Mouse (Mus musculus) urinary bladder, postnatal 4 days (tissue): ENCODE data around the gene Ccl3.

ENCODE experiments used
- DNase-seq, 2 experiments: peaks; one replicate each; pipeline ENCODE4 v3.0.0; 2021 to 2022; ENCODE audit warnings: low spot score in 2 of 2

Gene Ccl3

DNA sequence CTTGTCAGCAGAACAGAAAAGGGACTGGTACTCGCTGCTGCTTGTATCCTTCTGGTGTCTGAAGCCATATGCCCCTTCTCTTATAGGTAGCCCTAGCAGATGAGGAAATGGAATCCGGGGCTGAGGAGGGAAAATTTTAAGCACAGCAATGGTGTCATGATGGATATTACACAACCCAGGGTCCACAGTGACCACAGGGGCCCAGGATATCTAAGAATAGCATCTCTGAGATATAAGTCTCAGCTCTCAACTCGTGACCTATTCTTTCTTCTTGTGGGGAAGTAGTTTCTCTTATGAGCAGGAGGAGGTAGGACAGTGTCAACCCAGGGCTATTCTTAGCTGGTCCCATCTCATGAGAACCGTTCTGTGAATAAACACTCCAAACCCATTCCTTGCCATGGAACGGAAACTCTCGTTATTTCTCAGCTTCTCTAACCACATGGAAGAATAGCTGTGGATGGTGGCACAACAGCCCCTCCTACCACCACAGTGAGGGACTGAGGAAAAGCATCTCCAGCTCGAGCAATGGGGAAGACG lies at the start of gene Ccl3:
Ccl3 (minus strand) TSS at position 51 of the 537 bp plus-strand sequence.
- DNase-seq, result no peak

DNA sequence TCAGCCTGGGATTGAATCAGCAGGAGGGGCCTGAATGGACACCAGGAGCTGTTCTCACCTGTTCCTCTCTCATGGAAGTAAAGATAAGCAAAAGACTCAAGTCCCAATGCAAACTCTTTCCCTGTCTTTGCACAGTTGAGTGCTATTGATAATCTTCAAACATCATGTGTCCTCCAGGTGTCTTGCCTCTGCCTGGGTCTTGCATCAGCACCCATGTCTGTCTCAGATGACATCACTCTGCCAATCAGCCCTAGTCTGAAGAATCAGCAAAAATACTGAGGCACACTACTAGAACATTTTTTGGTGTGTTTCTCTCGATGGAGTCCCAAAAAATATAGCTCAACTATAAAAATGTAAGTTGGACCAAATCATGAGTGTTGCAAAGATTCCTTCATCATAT lies 42.9 kb upstream of the Ccl3 start:
- no peak for DNase-seq

DNA sequence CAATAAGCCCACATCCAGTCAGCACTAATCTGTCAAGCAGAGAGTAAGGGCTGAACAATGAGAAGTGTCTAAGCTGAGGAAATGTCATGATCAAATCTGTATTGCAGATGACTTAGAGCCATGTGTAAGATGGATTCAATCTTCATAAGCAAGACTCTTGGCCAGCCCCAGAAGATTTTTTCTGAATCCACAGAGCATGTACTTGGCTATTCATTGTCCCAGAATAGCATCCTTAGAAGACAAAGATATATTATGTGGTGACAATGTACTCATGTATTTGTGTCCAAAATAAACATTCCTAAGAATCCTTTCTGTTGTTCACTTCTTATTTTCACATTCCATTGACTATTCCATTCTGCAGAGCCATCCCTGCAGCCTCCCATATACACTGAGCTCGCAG lies 40.8 kb upstream of the Ccl3 start:
- no peak for DNase-seq

DNA sequence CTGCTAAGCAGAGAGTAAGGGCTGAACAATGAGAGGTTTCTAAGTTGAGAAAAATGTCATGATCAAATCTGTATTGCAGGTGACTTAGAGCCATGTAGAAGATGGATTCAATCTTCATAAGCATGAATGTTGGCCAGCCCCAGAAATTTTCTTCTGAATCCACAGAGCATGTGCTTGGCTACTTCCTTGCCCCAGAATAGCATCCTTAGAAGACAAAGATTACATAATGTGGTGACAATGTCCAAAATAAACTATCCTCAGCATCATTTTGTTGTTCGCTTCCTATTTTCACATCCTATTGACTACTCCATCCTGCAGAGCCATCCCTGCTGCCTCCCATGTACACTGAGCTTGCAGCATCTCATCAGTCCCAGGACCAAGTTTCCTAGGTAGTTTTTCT lies 26.5 kb upstream of the Ccl3 start:
- no peak for DNase-seq

DNA sequence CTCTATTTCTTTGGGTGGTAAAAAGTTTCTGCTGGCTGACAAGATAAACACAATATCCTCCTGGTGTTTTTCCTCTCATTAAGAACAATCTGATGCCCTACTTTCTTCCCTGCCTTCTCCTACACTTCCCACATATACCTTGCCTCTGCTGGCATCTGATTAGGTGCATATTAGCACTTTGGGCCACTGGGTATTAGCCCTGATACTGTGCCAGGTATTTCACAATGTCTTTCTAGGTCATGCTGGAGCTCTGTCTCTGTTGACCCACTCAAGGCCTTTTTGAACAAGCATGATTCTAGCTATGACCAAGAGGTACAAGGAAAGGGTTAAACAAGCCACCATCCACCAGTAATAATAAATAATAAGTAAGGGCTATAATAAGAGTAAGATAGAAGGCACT lies 22.6 kb upstream of the Ccl3 start:
- DNase-seq, result no peak

DNA sequence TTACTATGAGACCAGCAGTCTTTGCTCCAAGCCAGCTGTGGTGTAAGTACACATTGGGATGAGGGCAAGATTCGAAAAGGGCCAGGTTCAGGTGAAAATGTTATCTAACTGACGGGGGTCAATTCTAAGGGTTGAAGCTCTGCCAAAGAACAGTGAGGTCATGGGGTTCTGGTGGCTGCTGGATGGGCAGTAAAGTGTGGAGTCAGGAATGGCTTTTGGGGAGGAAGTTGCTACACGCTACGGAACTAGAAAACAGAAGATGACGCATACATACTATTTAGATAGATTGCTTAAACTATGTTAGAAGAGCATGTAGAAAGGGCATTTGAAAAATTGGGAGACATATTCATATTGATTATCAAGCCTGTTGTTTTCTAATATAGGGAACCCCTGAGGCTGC lies 14.4 kb upstream of the Ccl3 start:
- DNase-seq, result no peak

DNA sequence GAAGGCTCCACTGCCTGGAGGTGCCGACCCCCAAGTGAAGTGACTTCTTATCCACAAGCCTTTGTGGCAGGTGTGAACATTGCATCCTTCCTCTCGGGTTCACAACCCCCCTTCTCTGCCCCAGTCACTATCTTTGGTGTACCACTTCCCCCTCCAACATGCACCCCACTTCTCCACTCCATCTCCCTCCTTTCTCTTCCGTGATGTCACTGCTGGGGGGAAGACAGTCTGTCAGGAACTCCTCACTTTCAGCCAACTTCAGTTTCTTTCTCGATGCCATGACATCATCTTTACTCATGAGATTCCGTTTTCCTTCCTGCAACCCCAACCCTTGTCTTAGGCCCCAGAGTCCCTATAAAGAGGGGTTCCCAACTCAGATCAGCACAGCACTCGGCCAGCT lies 13.0 kb upstream of the Ccl3 start, which contains the start of gene Ccl4:
Ccl4 (plus strand) TSS at position 381 of the 400 bp plus-strand sequence.
- DNase-seq, result no peak

DNA sequence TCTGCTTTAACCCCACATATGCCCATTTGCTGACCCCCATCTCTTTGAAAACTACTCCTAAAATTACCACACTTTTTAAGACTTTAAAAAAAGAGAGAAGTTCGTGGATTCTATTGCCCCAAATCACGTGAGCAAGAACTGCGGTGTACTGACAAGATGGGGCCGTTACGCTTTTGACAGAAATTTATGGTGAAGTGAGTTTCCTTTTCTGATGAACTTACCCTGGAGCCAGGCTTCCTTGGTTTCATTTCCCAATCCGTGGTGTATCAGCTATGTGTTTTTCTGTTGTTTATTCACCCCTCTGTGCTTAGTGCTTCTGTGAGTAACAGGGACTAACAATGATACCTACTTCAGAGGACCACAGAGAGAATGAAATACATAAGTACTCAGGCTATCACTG lies 9.6 kb upstream of the Ccl3 start:
- no peak for DNase-seq

DNA sequence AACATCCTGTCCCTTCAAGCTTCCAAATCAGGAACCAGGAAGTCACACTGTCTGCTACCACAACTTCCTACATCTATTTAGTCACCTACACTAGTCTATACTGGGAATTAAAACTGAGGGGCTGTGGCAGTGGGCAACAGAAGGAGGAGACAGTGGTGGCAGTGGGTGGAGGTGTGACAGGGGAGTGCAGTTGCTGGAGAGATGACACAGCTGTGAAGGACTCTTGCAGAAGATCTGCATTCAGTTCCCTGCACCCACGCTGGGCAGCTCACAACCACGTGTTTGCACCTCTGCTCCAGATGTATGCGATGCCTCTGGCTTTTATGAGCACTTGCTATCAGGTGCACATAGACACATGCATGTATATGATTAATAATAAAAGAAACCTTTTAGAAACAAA lies 8.4 kb upstream of the Ccl3 start:
- DNase-seq, result no peak

DNA sequence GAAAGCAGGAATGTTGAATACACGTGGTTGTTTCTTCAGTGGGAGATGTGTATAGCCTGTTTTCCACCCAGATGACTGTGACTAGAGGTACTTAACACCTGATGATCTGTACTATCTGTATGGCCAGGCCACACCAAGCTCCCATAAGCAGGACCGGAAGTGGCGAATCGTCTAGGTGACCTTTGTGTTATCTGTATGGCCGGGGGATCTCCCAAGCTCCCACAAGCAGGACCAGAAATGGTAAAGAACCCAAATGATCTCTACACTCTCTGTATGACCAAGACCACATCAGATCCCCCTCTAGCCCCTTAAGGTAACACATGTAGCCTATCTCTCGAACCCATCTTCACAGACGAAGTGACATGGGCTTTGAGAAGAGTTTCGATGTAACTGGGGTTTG lies 5.5 kb upstream of the Ccl3 start:
- no peak for DNase-seq

DNA sequence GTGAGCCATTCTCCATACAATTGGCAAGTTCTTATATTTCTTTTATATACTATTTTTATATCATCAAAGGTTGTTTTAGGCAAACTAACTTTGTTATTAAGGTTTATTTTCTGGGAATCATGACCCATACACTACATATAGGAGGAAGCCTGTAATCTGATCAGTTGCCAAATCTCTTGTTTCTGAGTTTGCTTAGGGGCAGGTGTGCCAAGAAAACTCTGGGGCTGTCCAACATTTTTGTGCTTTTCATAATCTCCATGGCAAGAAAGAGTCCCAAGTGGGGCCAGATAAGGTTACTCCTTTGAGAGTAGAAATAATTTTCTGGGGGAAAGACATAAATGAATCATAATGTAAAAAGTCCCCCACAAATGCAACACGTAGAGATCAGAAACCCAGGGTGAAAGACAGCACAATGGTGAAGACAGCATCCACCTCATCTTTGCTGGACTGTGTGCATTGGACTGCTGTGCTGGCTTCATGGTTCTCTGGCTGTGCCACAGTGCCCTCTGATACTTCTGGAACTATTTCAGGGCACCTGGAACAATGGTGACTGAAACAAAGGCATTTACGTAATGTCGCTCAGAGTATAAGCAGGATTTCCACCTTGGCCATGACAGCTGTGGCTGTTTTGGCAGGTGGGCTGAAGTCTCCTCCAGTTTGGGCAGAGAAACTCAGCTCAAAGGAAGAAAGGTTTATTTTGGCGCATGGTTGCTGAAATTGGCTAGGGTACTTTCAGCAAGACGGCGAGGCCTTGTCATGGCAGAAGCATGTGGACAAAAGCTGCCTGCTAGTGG lies 2.6 kb downstream of the Ccl3 start:
- DNase-seq, result no peak

DNA sequence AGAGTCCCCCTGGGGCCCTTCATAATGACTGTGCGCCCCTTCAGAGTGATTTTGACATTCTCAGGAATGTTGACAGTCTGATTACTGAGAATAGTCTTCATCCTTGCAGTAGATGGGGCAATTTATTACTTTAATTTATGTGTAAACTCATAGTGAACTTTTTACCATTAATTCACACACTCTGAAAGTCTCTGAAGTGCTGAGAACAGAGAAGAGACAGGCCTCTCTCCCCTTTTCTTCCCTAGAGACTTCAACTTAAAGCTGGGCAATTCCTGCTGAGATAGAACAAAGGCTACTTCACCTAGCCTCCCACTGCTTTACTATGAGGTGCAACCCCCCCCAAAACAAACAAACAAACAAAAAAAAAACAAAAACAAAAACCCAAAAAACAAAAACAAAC lies 3.6 kb downstream of the Ccl3 start, which contains the start of gene Rpl9-ps1:
Rpl9-ps1 (minus strand) TSS at position 101 of the 400 bp plus-strand sequence.
- no peak for DNase-seq

DNA sequence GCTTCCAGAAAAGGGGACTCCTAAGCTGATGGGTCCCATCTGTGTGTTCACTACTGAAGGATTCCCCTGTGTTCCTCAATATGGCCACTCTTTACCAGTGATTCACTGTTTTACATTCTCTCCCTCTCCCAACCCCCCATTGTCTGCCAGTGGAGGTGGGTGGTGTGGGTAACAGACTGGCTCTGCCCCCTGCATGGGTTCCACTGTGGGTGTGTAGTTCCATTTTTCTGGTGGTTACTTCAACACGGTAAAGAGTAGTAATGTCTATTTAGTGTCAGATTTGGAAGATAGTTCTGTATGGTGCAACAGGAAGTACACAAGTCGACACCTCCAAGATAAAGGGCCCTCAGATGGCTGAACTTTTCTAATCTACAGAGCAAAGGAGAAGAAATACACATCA lies 7.9 kb downstream of the Ccl3 start:
- DNase-seq, result no peak

DNA sequence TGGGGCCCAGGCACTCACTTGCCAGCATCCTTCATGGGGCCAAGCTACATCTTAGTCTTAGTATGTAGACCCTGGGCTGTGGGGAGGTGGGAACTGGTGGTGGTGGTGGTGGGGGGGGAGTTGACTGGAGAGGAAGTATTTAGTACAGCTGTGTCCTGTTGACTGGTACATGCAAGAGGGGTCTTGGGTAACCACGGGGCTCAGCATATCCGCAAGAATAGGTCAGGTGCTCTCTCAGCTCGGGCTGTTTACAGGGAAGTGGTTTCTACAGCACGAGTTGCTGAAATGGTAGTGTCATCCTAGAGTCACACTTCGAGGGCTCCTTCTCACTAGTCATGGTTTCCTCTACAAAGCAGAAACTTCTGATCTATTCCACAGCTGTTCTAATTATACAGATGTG lies 9.0 kb downstream of the Ccl3 start:
- no peak for DNase-seq

DNA sequence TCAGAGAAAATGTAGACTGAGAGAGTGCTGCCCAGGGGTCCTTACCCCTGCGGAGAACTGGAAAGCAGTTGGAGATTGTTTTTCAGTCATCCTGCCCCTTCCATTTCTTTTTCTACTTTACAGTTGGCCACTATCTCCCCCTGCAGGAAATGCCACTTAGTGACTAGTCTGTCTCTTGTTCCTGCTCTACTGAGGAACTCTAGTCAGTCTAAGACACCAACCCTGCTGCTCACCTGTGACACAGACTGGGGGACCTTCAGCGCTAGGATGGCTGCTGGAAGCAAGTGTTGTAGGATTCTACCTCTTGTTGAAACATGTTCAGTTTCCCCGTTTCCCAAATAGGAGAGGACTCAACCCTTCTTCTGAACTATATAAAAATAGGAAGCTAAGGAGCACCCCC lies 9.6 kb downstream of the Ccl3 start:
- DNase-seq, result no peak

DNA sequence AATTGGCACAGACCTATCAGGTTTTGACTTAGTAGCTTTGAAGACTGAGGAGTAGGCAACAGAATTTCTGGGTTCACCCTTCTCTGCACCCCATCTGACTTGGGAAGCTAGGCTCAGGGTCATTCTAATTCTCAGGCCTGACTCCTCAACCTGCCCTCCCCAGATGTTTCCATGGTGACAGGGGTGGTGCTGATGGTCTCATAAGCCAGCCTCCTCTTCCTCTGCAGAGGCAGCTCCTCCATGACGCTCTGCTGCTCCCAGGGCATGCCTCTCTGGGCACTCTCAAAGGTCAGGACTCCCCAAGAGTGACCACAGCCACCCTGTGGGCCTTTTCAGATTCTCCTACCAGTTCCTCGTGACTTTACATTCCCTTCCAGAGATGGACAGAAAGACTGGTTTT lies 10.2 kb downstream of the Ccl3 start:
- DNase-seq, result no peak

DNA sequence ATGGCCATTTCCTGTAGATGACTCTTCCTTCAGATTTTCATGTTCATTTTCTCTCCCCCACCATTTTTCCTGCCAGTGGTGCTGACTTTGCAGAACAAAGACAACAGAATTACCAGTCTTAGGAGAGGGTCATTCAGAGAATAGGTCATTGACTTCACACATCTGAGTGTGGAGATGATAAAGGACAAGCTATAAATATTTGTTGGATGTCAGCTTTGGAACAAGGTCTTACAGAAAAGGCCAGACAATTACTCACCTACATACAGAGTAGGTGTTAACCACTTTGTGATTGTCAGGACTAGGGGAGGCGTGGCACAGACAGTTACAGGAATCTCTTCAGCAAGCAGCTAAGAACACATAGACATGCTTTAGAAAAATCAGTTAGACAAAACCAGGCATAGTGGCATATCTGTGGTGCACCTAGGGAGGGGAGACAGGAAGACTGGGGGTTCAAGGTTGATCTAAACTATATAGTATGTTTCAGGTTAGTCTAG lies 12.4 kb downstream of the Ccl3 start:
- DNase-seq, result no peak

DNA sequence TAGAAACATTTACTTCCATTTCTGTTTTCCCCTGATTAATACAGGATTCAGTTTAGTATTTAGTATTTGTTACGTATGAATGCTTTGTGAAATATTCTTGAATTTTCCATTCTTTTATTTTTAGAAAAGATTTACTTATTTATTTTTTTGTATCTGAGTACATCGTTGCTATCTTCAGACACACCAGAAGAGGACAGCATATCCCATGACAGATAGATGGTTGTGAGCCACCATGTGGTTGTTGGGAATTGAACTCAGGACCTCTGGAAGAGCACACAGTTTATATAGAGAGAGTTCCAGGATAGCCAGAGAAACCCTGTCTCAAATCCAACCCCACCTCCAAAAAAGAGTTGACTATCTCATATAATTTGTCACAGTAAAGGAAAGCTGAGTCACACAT lies 14.3 kb downstream of the Ccl3 start:
- no peak for DNase-seq

DNA sequence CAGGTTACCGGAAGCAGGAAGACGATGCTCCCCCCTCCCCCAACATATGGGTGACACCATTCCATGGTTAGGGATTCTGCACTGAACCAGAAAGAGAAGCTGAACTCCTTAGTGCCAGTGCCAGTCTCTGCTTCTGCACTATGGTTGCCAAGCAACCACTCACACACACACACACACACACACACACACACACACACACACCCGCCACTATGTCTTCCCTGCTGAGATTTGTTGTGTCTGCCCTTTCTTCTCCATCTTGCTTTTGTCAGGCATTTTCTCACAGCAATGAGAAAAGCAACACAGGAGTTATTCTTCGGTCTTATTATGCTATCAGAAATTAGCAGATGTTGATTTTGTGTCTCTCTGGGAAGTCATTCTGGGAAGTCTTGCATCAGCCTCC lies 14.7 kb downstream of the Ccl3 start:
- DNase-seq, result no peak

DNA sequence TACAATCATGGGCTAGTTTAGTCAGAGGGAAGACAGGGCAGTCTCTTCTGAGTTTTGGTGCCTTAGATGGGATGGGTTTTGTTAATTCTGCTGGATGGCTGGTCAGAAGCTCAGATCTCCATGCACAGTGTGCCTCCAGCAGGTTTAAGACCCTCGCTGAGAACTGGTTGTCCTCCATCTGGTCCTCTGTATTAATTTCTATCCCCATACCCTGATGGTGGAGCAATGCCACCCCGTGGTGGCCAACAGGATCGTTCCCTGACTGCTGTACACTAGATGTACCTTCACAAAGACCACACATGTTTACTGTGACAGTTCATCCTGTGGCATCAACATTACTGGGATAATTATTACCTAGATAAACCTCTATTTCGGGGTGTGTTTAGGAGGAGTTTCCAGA lies 16.4 kb downstream of the Ccl3 start:
- no peak for DNase-seq

DNA sequence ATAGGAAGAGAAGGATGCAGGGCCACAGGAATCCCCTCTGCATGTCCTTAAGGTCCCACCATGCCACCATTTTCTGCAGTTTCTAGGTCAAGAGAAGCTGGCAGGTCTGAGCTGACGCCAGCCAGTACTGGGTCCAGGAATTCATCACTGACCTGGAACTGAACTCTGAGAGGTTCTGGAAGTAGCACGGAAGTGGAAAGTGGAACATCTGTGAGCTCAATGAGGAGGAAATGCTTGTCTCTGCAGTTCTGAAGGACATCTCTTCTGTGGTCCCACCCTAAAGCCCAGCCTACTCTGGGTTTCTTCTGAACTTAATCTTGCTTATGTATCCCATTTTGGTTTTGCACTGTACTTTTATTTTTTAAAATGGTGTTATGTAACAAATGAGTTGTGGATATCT lies 18.1 kb downstream of the Ccl3 start:
- DNase-seq, result no peak

DNA sequence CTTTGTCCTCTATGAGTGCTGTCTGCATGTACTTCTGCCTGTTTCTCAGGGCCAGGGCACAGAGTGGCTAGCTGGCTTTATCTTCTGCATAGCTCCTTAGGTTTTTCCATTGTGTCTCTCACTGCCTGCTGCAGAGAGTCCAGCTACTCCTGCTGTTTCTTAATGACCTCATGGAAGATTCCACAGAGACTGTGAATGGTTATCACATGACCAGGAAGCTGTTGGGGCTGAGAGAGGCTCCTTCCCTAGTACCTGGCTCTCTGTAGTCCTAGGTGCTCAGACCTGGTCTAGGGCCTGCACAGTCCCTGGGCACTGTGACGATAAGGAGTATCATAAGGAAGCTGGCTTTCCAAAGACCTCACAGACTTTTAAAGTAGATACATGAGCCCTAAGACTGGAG lies 18.5 kb downstream of the Ccl3 start:
- DNase-seq, result no peak

DNA sequence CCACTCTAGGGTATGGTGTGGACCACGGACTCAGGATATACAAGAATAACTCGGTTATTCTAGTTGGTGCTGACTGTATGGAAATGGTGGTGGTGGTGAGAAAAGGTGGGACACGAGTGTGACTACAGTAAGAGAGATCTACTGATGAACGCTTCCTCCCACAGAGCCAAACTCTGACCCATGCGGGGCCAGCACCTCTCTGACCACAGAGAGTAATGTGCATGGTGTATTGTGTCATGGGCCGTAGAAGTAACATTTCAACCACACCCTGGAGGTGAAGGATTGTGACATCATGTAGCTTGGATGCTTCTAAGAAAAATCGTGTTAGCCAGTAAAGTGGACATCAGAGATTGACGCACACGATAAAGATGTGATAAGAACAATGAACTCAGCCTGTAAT lies 20.3 kb downstream of the Ccl3 start:
- DNase-seq, result no peak

DNA sequence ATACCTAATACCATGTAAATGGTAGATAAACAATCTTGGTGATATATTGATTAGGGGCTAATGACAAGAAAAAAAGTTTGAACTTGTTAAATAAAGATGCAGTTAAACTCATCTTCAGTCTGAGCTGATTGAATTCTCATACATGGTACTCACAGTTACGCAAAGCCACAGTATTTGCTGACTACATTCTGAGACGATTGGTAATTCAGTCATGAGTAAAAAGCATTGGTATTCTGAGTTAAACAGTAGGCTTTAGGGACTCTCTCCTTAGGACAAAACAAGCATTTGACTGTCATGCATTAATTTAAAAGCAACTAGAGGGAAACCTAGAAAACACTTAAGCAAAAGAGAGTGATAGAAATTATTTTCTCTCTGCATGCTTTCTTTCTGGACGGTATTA lies 25.6 kb downstream of the Ccl3 start:
- no peak for DNase-seq
